Mouse (Mus musculus) cerebellum, postnatal 4 days (tissue): ENCODE measurements around the gene Rasgef1a.

ENCODE experiments used
- DNase-seq, 2 experiments: peaks; one replicate each; pipeline ENCODE4 v3.0.0; 2022; ENCODE audit warnings: low spot score in 2 of 2, mixed read lengths in 1 of 2

Gene Rasgef1a

DNA sequence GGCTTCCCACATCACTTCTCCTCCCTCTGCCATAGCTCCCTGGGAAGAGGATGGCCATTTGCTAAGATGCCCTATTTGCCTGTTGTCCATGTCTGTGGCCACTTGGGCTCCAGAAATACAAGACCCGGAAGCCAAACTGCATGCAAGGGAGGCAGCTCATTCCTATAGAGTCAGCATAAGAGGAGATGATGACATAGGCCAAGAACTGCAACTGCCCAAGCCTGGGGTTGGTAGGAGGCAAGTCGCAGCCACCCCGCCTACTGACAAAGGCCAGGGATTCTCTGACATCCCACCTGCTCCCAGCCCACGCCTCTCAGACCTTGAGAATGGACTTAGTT is 59.7 kb downstream of the Rasgef1a start:
- no peak for DNase-seq

DNA sequence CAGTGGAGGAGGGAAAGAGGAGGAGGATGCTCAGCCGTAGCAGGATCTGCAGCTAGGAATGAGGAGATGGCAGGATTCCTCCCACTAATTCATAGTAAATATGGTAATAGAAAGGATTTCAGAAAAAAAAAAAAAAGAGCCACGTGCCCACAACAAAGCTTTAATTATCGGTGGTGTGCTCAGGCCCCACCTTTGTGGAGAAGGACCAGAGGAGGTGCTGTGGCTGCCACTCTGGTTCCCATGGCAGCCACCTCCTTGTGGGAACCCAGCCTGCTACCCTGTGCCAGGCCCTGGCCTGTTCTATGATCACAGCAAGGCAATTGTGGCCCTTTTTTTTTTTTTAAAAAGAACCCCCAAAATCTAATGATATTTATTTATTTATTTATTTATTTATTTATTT is 60.2 kb downstream of the Rasgef1a start:
- DNase-seq, result no peak

GRCm38 (mm10) chr6:118072176-118072575 is 60.9 kb downstream of the Rasgef1a start:
- peak in 1 of 2 experiments; percentile 69 for DNase-seq

GRCm38 (mm10) chr6:118074151-118074550 is 62.9 kb downstream of the Rasgef1a start:
- DNase-seq, result no peak

- DNase-seq, result no peak
Measured at GRCm38 (mm10) chr6:118076256-118076655, 65.0 kb downstream of the Rasgef1a start.

DNA sequence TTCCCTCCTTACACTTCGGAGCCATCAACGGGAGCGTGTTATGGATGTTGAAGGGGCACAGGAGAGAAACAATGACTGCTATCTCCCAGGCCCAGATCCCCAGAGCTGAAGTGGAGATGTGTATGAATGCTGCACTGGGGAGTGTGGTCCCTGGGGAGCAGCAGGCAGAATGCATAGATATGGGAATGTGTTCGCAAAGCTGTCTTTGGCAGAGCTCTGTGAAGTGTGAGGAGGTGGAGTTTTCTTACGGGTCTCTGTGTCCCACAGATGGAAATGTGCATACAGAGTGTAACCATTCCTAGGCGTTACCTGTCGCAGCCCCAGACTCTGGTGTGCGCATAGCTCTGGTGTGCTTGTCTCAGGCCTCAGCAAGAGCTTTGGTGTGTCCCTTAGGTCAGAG is 65.5 kb downstream of the Rasgef1a start:
- DNase-seq, result no peak

DNA sequence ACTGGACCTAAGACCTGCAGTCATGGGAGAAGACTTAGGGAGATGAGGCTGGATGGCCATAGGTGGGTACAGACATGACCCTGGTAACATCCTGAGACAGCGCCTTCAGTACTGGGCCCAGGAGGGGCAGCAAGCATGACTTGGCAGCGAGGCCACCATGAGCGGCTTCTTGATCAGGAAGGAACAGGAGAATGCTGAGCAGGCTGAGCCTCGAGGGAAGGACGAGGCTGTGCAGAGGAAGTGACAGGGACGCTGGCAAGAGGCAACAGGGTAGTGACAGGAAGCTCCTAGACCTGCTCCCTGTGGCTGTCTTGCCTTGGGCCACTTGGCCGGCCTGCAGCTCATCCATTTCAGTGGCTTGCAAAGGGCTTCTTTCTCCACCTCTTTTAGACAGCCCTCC is 66.2 kb downstream of the Rasgef1a start:
- no peak for DNase-seq

- no peak for DNase-seq
Measured at GRCm38 (mm10) chr6:118078751-118079150, 67.5 kb downstream of the Rasgef1a start.

GRCm38 (mm10) chr6:118079292-118079691 is 68.1 kb downstream of the Rasgef1a start:
- no peak for DNase-seq

- no peak for DNase-seq
Measured at GRCm38 (mm10) chr6:118079762-118080465, 68.7 kb downstream of the Rasgef1a start.

DNA sequence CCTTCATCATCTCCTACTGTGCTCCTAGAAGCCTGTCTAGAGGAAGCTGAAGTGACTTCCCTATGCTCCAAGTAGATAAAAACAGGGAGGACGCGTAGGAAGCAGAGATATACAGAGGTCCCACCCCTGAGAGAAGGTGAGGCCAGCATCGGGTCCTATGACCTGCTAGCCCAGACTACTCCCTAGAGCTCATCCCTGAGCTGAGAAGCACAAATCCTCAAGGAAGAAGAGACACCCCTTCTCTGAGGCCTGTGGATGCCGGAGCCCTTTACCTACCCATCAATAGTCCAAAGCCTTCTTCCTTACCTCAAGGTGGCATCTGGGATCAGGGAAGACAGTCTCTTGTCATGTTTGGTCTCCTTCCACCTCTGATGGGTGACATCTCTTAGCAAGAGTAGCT is 69.5 kb downstream of the Rasgef1a start:
- DNase-seq, result no peak

DNA sequence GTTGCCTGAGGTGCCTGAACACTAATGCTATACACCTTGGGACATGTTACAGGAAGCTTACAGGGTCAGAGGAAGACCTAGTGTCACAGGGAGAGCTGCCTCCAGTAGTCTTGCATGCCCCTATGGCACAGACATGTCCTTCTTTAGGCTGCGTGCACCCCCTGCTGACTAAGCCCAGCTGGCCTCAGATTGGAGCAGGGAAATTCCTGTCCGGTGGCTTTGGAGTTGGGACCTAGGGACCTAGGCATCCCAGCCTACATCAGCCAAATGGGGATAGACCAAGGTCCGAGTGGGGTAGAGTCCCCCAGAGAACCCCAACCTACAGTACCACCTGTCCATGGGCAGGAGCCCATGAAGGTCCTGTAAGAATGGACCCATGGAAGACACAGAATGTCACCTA is 71.1 kb downstream of the Rasgef1a start:
- DNase-seq, result no peak

DNA sequence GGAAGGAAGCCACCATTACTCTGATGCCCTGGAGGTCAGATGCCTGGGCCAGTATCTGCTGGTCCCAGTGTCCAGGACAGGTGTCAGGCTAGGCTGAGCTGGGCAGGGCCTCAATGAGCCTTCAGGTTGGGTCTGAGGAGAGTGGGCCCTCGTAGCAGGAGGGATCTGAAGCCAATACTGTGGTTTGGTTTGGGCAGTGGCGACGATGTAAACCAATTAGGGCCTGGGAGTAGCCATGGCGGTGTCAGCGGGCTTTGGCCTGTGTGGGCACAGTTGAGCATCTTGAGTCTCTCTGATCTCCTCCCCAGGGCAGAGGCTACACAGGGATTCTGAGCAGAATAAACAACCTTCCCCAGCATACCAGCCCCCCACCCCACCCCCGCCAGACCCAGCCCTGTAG is 72.4 kb downstream of the Rasgef1a start:
- no peak for DNase-seq

DNA sequence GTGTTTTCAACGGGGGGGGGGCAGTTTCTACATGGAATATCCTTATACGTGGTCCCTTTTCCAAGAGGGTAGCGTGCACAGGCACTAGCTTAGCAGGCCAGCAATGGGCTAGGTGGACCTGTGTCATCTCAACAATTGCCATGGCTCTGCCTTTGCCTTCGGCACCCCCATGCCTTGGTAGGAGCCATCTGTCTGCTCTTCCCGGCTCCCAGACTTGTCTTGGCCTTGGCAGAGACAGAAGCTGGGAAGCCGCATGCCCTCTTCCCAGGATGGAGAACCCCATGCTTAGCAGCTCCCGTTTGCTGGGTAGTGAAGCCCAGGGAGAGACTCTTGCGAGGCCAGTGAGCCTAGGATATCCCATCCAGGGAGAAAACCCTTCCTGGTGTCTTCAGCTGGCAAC is 73.4 kb downstream of the Rasgef1a start:
- DNase-seq, result no peak

DNA sequence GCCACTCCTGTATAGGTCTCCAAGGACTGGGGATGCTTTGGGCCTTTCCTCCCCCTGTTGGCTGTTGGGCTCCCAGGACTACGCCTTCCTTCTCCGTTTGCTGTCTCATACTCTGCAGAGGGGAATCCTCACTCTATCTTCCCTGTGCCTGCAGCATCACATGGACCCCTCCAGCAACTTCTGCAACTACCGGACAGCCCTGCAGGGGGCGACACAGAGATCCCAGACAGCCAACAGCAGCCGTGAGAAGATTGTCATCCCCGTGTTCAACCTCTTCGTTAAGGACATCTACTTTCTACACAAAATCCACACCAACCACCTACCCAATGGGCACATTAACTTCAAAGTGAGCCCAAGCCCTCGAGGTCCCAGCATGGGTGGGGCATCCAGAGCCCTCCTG is 76.7 kb downstream of the Rasgef1a start:
- no peak for DNase-seq

GRCm38 (mm10) chr6:118088750-118089440 is 77.7 kb downstream of the Rasgef1a start:
- DNase-seq, result no peak

GRCm38 (mm10) chr6:118090827-118091226 is 79.6 kb downstream of the Rasgef1a start:
- no peak for DNase-seq

DNA sequence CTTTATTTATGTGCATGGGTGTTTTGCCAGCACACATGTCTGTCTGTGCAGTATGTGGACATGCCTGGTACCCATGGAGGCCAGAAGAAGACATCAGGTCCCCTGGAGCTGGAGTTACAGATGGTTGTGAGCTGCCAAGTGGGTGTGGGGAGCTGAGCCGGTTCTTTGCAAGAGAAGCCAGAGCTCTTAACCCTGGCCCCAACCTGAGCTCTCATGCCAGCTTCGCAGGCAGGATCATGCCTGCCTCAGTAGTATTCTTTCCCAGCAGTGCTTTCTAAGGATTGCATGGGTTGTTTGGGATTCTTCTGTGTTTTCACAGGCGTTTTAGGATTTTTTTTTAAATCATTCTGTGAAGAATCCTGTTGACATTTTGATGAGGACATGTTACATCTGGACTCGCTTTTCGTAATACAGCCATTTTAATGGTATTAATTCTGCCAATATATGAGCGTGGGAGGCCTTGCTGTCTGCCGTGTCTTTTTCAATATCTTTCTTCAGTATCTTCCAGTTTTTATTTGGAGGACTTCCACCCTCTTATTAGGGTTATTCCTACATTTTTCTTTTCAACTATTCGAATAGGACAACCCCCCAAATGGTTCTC is 86.6 kb downstream of the Rasgef1a start:
- no peak for DNase-seq

- DNase-seq, result peak in 1 of 2 experiments; percentile 43
Measured at GRCm38 (mm10) chr6:118099311-118099802, 88.1 kb downstream of the Rasgef1a start.

DNA sequence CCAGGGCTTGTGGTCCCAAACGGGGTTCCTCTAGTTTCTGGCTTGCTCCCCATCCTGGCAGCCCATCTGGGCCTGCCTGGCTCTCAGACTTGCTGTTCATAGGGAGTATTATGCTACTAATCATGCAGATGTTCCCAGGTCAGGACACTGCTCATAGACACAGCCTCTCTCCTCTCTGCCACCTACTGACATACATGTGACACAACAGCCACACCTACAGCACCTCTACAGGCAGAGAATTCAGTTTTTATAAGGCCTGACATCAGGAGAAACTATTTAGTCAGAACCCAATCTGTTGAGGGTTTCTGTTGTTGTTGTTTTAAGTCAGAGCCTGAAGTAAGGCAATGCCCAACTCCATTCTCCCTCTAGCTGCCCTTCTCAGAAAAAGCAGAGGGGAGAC is 100.6 kb downstream of the Rasgef1a start:
- no peak for DNase-seq

- DNase-seq, result no peak
Measured at GRCm38 (mm10) chr6:118122767-118123166, 111.5 kb downstream of the Rasgef1a start.

GRCm38 (mm10) chr6:118126577-118126976 is 115.3 kb downstream of the Rasgef1a start:
- no peak for DNase-seq

DNA sequence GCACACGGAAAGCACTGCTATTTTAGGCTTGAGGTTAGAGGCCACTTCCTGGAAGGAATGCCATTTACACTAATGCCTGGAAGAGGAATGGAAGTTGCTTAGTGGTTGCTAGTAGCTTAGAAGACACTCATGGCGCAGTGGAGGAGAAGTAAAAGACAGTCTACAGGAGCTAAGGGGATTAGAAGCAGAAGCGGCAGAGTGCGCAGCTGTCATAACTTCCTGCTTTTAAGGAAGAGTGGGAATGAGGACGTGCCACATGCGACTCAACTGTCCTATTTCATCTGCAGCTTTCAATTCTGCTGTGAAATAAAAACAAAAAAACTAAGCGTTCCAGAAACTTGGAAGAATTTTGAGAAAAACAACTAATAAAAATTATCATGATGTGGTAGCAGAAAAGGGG is 116.0 kb downstream of the Rasgef1a start:
- no peak for DNase-seq
